Mouse (Mus musculus): ENCODE results near the gene Nlrc5.
"Not testable (repeated sequence)": the region's sequence is repeated elsewhere in the genome, so short reads cannot be mapped to it uniquely, and the experiment has no call there.

The Nlrc5 gene

DNA sequence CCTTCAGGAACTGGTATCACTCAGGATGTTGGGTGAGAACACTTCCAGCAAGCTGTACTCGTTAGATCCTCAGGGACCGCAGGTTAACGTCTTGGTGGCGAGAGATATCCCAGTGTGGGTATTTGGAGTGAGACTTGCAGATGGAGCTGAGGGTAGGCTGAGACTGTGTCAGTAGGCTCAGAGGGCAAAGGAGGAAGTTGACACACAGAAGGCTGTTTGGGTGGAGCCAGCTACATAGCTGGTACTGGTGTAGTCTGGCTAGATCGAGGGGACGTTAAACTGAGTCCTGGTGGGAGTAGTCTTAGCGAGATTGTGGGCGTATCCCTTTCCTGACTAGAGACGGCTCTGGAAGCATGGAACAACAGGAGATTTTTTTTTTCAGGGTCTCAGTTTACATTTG, 16.1 kb upstream of the Nlrc5 start:
- DNase-seq (ENCODE audit: low read depth, low spot score), result no peak

- DNase-seq (ENCODE audit: low read depth, low spot score), result no peak
Observed at GRCm38 (mm10) chr8:94422270-94422669, 11.9 kb upstream of the Nlrc5 start.

- no peak for DNase-seq (ENCODE audit: low read depth, low spot score)
Observed at GRCm38 (mm10) chr8:94427953-94428352, 6.2 kb upstream of the Nlrc5 start.

- no peak for DNase-seq (ENCODE audit: low read depth, low spot score)
Observed at GRCm38 (mm10) chr8:94428420-94428819, 5.7 kb upstream of the Nlrc5 start.

GRCm38 (mm10) chr8:94429376-94429775, 4.8 kb upstream of the Nlrc5 start:
- no peak for DNase-seq (ENCODE audit: low read depth, low spot score)

- no peak for DNase-seq (ENCODE audit: low read depth, low spot score)
Observed at GRCm38 (mm10) chr8:94432212-94432611, 1.9 kb upstream of the Nlrc5 start.

DNA sequence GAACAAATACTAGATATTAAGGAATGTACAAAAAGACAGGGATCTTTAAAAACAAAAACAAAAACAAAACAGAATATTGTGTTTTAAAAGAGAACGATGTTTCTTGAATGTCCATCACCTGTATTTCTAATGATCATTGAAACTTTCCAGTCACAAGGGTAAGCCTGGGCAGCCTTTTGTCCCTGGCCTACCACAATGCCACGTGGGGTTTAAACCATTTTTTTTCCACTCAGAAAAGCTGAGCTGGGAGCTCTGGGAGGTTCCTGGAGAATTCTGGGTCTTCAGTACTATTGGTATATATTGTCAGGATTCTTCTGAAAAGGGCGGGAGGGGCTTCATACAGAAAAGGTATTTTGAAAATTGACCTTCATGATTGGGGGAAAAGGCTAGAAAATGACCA, 802 bp downstream of the Nlrc5 start:
- DNase-seq (ENCODE audit: low read depth, low spot score), result no peak

GRCm38 (mm10) chr8:94435397-94436111, 1.4 kb downstream of the Nlrc5 start:
- no peak for DNase-seq (ENCODE audit: low read depth, low spot score)

DNA sequence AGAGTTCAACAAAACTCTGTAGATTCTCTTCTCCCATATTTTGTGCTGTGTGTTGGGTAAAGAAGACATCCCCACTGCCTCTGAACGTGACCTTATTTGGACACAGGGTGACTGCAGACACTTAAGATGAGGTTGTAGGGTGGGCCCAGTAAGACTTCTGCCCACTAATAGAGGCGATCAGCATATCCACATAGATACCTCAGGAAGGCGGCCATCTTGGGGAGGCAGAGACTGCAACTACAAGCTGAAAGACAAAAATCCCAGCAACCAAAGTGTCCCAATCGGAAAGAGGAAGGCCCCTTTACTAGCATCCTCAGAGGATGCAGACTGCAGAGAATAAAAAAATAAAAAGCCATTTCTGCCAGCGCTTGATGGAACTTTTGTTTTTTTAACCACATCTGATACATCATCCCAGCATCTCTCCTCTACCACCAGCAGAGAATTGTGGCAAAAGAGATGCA, 2.0 kb downstream of the Nlrc5 start:
- no peak for DNase-seq (ENCODE audit: low read depth, low spot score)

- DNase-seq (ENCODE audit: low read depth, low spot score), result no peak
Observed at GRCm38 (mm10) chr8:94436900-94437299, 2.7 kb downstream of the Nlrc5 start.

DNA sequence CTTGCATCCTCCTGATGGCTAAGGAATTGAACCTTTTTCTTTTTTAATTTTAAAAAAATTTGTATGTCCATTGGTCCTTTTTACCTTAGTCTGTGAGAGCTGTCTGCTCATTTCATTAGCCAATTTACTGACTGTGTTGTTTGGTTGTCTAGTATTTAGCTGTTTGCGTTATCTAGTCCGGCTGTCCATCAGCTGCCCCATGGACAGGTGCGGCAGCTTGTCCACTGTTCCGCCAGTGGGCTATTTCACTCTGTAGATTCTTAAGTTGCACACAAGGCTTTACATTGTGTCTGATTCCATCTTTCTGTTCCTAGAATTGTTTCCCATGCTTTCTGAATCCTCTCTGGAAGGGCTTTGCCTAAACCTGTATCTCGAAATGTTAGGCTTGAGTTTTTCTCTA, 4.5 kb downstream of the Nlrc5 start:
- no peak for DNase-seq (ENCODE audit: low read depth, low spot score)

DNA sequence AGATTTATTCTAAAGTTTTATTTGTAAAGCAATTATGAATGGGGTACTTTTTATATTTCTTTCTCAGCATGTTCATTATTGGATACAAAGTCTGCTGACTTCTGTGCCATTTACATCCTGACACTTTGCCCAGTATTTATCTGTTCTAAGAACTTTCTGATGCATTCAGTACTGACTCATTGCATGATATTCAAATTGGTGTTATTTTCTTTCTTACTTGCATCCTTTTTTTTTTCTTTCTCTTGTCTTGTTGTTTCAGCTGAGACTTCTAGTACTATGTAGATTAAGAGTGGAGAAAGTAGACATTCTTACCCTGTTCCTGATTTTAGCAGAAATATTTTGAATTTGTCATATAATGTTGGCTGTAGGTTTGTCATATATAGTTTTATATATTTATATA, 5.5 kb downstream of the Nlrc5 start:
- no peak for DNase-seq (ENCODE audit: low read depth, low spot score)

GRCm38 (mm10) chr8:94440389-94440788, 6.2 kb downstream of the Nlrc5 start:
- DNase-seq (ENCODE audit: low read depth, low spot score), result no peak

DNA sequence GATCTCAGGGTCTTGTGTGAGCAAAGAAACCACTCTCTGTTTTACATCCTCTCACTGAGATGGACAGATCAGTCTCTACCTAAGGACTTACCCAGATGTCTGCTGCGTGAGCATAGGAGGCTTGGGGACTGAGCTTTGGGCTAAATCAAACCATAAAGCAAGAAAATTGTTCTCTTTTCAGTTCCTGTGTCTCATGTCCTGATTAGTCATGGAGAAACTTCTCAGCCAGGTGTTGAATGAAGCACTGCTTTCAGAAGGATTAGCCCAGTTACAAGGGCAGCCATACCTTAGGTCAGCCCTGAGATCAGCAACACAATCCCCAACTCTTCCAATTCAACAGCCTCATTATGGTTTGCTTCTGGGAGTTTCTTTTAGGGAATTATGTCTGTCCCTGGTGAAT, 7.5 kb downstream of the Nlrc5 start:
- no peak for DNase-seq (ENCODE audit: low read depth, low spot score)

DNA sequence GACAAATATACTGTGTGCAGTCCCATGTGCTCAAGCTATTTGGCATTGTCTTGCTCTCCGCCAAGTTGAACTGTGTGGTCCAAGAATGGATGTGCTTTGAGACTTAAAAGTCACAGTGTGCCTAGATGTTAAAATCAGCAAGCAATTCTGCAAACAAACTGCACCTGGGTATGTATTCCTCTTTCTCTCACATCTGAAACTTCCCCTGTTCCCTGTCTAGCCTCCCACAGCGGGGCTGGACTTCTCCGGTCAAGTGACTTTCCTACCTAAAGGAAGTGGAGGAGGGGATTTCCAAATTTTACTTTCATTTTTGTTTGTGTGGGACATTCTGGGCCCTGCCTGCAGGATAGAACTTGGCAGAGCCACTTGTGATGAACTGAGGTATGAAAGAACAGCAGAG, 9.0 kb downstream of the Nlrc5 start:
- no peak for DNase-seq (ENCODE audit: low read depth, low spot score)

DNA sequence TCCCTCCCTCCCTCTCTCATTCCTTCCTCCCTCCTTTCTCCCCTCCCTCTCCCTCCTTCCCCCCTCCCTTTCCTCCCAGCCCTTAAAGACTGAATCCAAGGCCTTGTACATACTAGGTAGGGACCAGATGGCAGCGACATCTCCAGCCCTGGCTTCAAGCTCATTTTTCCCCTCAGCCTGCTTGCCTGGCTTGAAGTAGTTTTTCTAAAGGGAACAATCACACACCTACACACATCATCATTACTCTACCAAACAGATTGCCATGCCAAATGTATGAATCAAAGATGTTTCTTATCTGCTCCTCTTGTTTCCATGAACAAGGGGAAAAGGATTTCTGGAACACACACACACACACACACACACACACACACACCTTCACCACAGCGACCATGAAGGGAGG, 10.3 kb downstream of the Nlrc5 start:
- DNase-seq (ENCODE audit: low read depth, low spot score), result no peak

GRCm38 (mm10) chr8:94447142-94447541, 13.0 kb downstream of the Nlrc5 start:
- no peak for DNase-seq (ENCODE audit: low read depth, low spot score)

DNA sequence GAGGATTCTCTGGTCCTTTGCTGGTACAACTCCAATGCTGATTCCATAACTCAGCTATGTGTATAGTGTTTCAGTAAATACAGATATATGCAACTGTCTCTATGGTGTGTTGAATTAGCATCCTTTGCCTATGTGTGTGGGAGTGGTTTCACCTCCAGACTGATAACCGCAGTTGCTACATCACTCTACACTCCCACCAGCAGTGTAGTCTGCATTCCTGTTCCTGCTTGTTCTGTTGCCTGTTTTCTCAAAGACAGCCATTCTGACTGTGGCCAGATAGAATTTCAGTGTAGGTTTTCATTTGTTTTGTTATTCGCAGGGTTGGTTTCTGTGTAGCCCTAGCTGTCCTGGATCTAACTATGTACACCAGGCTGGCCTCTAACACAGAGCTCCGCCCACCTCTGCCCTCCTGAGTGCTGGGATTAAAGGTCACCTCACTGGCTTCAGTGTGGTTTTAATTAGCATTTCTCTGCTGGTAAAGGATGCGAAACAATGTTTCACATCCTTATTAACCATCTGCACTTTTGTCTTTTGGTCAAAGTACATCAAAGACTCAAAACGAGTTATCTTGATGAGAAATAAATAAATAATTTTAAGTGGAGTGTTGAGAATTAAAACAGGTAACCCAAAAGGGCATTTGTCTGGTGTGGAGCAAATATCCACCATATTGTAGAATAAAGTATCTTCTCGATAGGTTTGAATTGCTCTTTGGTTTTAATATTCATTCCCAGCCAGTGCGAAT, 13.6 kb downstream of the Nlrc5 start:
- DNase-seq (ENCODE audit: low read depth, low spot score), result no peak

GRCm38 (mm10) chr8:94452991-94453390, 18.8 kb downstream of the Nlrc5 start:
- not testable (repeated sequence) for DNase-seq (ENCODE audit: low read depth, low spot score)

DNA sequence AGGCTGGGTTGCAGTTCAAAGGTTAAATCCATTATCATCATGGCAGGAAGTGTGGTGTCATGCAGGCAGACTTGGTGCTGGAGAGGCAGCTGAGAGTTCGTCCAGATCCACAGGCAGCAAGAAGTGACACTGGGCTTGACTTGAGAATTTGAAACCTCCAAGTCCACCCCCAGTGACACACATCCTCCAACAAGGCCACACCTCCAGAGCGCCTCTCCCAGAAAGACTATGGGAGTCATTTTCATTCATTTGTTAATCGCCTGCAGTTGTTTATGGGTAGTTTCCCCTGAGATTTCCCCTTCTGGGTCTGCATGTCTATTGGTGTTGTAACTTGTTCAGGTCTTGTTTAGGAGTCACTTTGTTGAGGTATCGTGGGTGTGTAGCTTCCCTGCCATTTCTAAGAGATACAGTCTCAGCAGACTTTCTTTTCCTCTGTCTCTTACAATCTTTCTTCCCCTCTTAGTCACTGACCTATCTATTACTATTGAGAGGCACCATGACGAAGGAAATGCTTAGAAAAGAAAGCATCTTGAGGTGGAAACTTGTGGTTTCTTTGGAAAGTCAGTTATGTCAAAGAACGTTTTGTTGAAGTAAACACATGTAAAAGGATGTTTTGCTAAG, 19.8 kb downstream of the Nlrc5 start:
- no peak for DNase-seq (ENCODE audit: low read depth, low spot score)

DNA sequence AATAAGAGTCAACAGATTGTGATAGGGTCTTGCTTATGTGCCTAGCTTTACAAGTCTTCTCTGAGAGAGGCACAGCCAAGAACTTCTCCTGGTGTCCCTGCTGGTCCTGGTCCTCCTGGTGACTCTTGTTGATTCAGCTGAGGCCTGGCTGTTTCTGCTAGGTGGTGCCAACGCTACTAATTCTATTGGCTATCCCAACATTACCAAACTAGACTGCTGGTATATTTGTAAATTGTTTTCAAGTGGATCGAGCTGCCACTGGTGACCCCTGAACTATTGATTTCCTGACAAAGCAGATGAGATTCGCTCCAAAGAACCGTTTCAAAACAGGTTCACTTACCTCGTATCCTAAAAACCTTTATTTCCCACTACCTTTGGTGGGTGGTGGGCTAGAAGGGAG, 20.7 kb downstream of the Nlrc5 start:
- DNase-seq (ENCODE audit: low read depth, low spot score), result no peak

GRCm38 (mm10) chr8:94456071-94456470, 21.9 kb downstream of the Nlrc5 start:
- DNase-seq (ENCODE audit: low read depth, low spot score), result no peak

- no peak for DNase-seq (ENCODE audit: low read depth, low spot score)
Observed at GRCm38 (mm10) chr8:94458567-94458966, 24.4 kb downstream of the Nlrc5 start.

All from WW6 (cell line).